Mouse (Mus musculus) liver, postnatal 0 days (tissue): Measurements from ENCODE around the gene Lrrc46. TPM values are rescaled to one million over a fixed set of nuclear protein-coding genes. Genes with fewer than 3 reads are reported as not detected.

ENCODE experiments used
- ATAC-seq: fragments of 200-750 bp; cut with Nextera tagmentation; 2 replicates; pipeline ENCODE4 v1.8.0; 2017; ENCODE audit warnings: mild to moderate bottlenecking, moderate library complexity
- DNase-seq: peaks from one replicate; pipeline ENCODE4 v3.0.0-alpha.2; 2016
- H3K27ac ChIP-seq: fragments of 300-500 bp; sonication (generic); 2 replicates; pipeline ENCODE4 v1.5.1; 2014; ENCODE audit warnings: antibody characterized with exemption, moderate library complexity, mild to moderate bottlenecking, low read depth
- H3K27me3 ChIP-seq: fragments of 300-500 bp; sonication (generic); 2 replicates; pipeline ENCODE4 v1.6.1; 2014; ENCODE audit warnings: low read length, control low read depth, mixed read lengths; ENCODE audit not compliant: insufficient read depth
- H3K36me3 ChIP-seq: fragments of 300-500 bp; sonication (generic); replicated peaks from 2 replicates; pipeline ENCODE4 v1.6.1; 2014; ENCODE audit warnings: mild to moderate bottlenecking, control low read depth, low read length, moderate library complexity, mixed read lengths; ENCODE audit not compliant: insufficient read depth
- H3K4me1 ChIP-seq: fragments of 300-500 bp; sonication (generic); 2 replicates; pipeline ENCODE4 v1.6.1; 2014; ENCODE audit warnings: antibody characterized with exemption, mild to moderate bottlenecking, control low read depth; ENCODE audit not compliant: insufficient read depth
- H3K4me2 ChIP-seq: fragments of 300-500 bp; sonication (generic); 2 replicates; pipeline ENCODE4 v1.6.1; 2014; ENCODE audit warnings: low read depth, mild to moderate bottlenecking, low read length, moderate library complexity, mixed read lengths
- H3K4me3 ChIP-seq: fragments of 300-500 bp; sonication (generic); 2 replicates; pipeline ENCODE4 v1.5.1; 2014; ENCODE audit warnings: low read depth, low read length
- H3K9ac ChIP-seq: fragments of 300-500 bp; sonication (generic); replicated peaks from 2 replicates; pipeline ENCODE4 v1.6.1; 2014; ENCODE audit warnings: mild to moderate bottlenecking, moderate library complexity
- H3K9me3 ChIP-seq: fragments of 300-500 bp; sonication (generic); 2 replicates; pipeline ENCODE4 v1.6.1; 2016; ENCODE audit warnings: mild to moderate bottlenecking, control low read depth, low read length, mixed read lengths
- CTCF ChIP-seq: sonication (generic); IDR thresholded peaks from 2 replicates; pipeline ENCODE4 v1.5.1; 2016; ENCODE audit warnings: antibody characterized with exemption, low read depth
- EP300 ChIP-seq: IDR thresholded peaks from 2 replicates; pipeline ENCODE4 v1.6.1; 2016; ENCODE audit warnings: antibody characterized with exemption, low read depth, mild to moderate bottlenecking
- WGBS: fragments of 180-500 bp; shearing (Covaris S2); extraction: QIAGEN DNeasy Blood & Tissue Kit; methylation state at CpG from one replicate; pipeline ENCODE4 v1.1.7; 2014; ENCODE audit not compliant: insufficient replicate concordance; 5-methylcytosine and 5-hydroxymethylcytosine counted together
- polyA plus RNA-seq: library from polyadenylated mRNA; unstranded; fragments of >200 nt; fragmentation: Nextera tagmentation; extraction: Ambion mirVana; gene quantifications from 2 replicates; pipeline ENCODE4 v1.2.1, GENCODE M21; 2015

Gene Lrrc46
- polyA plus RNA-seq: 0.65 and 0.73 TPM in 2 replicates

GRCm38 (mm10) chr11:97041022-97041899, at the start of gene Lrrc46, which contains the start of gene Mrpl10:
Gene Lrrc46 (minus strand): TSS chr11:97041407.
Gene Mrpl10 (plus strand): TSS chr11:97041560.
- Histone ChIP-seq H3K9me3 (no peaks in the 10 kb centered on the region), H3K9ac (peak within 1 kb of the TSS; percentile 88), H3K36me3 (peaks cover 8% of the 10 kb centered on the region; the same call in 1 of the 2 replicates), H3K4me2 (peak within 1 kb of the TSS; percentile 97), H3K27me3 (no peaks in the 10 kb centered on the region), H3K4me1 (peaks cover 16% of the 10 kb centered on the region), H3K4me3 (peak within 1 kb of the TSS; percentile 86), H3K27ac (peak within 1 kb of the TSS; percentile 81)
- ATAC-seq (peak; percentile 91), DNase-seq (peak; percentile 96)
- WGBS: under 1% methylated on average over 47 of the region's 48 CpGs
- TF ChIP-seq CTCF: no peak
- 0 out of 2 replicates have a peak, but pooled peaks have one; percentile 36 for TF ChIP-seq EP300

DNA sequence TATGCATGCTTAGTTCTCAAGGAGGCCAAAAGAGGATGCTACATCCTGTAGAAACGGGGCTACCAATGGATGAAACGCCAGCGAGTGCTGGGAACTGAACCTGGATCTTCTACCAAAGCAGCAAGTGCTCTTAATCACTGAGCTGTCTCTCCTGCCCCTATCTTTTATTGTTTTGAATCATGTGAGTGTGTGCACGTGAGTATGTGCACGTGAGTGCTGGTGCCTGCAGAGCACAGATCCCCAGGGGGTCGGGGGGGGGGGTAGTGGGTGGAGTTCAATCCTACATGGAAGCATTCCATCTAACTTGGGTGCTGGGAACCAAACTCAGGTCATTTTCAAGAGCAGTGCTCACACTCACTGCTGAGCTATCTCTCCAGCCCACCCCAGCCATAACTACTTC, 45.2 kb upstream of the Lrrc46 start:
- Histone ChIP-seq H3K27ac (no peak overlapping the region), H3K9ac (no peak overlapping the region), H3K4me3 (no peak overlapping the region), H3K4me2 (no peak overlapping the region), H3K36me3 (no peaks in the 10 kb centered on the region), H3K4me1 (no peaks in the 10 kb centered on the region), H3K9me3 (no peaks in the 10 kb centered on the region; the same call in 1 of the 2 replicates), H3K27me3 (0 out of 2 replicates have a peak, but pooled peaks cover 7% of the 10 kb centered on the region)
- TF ChIP-seq CTCF (no peak), EP300 (no peak)
- WGBS: 65% methylated on average over 6 of the region's 6 CpGs
- DNase-seq (no peak), ATAC-seq (no peak)

- Histone ChIP-seq H3K27ac (no peak overlapping the region), H3K9me3 (no peaks in the 10 kb centered on the region; the same call in 1 of the 2 replicates), H3K4me3 (no peak overlapping the region), H3K4me1 (no peaks in the 10 kb centered on the region), H3K36me3 (no peaks in the 10 kb centered on the region), H3K9ac (no peak overlapping the region), H3K4me2 (no peak overlapping the region), H3K27me3 (0 out of 2 replicates have a peak, but pooled peaks cover 2% of the 10 kb centered on the region)
- TF ChIP-seq EP300 (no peak), CTCF (no peak)
- ATAC-seq: no peak
- WGBS: 78% methylated on average over 15 of the region's 15 CpGs
- DNase-seq: no peak
These were observed 43.8 kb upstream of the Lrrc46 start for GRCm38 (mm10) chr11:97084821-97085505.

- TF ChIP-seq EP300: no peak
- no peak for TF ChIP-seq CTCF
- no peak overlapping the region for H3K4me2 ChIP-seq
- 28% methylated on average over 22 of the region's 22 CpGs for WGBS
- H3K27me3 ChIP-seq: 0 out of 2 replicates have a peak, but pooled peaks cover 2% of the 10 kb centered on the region
- ATAC-seq (no peak), DNase-seq (no peak)
- H3K27ac ChIP-seq: no peak overlapping the region
- no peaks in the 10 kb centered on the region for H3K4me1 ChIP-seq
- H3K4me3 ChIP-seq: no peak overlapping the region
- H3K36me3 ChIP-seq: no peaks in the 10 kb centered on the region
- H3K9ac ChIP-seq: no peak overlapping the region
- no peaks in the 10 kb centered on the region; the same call in 1 of the 2 replicates for H3K9me3 ChIP-seq
These were observed 42.4 kb upstream of the Lrrc46 start for GRCm38 (mm10) chr11:97083401-97084140.

DNA sequence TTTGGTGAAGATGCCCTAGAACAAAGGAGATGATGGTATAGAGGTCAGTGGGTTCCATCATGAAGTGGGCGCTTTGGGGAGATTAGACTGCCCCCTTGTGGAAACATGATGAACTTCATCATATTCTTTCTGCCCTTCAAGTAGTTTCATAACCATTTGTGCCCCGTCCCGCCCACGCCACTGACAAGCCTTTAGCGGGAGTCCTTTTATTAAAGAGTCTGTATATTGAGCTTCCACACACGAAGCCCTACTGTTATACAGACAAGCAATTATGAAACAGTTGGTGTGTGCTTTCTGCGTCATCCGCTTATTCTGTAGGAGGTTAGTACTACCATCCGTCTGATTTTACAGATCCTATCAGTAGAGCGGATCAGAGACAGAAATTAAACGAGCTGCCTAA, 41.8 kb upstream of the Lrrc46 start:
- TF ChIP-seq CTCF (peak; percentile 72), EP300 (no peak)
- H3K9ac ChIP-seq: no peak overlapping the region
- no peaks in the 10 kb centered on the region for H3K9me3 ChIP-seq
- H3K4me1 ChIP-seq: no peaks in the 10 kb centered on the region
- H3K27ac ChIP-seq: no peak overlapping the region
- 0 out of 2 replicates have a peak, but pooled peaks have one; percentile 7 for ATAC-seq
- no peak overlapping the region for H3K4me3 ChIP-seq
- no peak overlapping the region for H3K4me2 ChIP-seq
- 0 out of 2 replicates have a peak, but pooled peaks cover 2% of the 10 kb centered on the region for H3K27me3 ChIP-seq
- DNase-seq: peak; percentile 34
- 29% methylated on average over 11 of the region's 11 CpGs for WGBS
- no peaks in the 10 kb centered on the region for H3K36me3 ChIP-seq
